Mouse (Mus musculus) neural tube, embryonic 12.5 days (tissue): ENCODE results near the gene Gpc3. TPM values are rescaled to one million over a fixed set of nuclear protein-coding genes. Genes with fewer than 3 reads are reported as not detected.

Source experiments
- ATAC-seq: fragments of 200-750 bp; cut with Nextera tagmentation; 2 replicates; pipeline ENCODE4 v1.8.0; 2017; ENCODE audit warnings: low read depth, mild to moderate bottlenecking, moderate TSS enrichment, moderate library complexity; ENCODE audit not compliant: low FRiP score
- H3K27ac ChIP-seq: fragments of 300-500 bp; sonication (generic); 2 replicates; pipeline ENCODE4 v1.5.1; 2016
- H3K27me3 ChIP-seq: fragments of 300-500 bp; sonication (generic); replicated peaks from 2 replicates; pipeline ENCODE4 v1.6.1; 2016; ENCODE audit warnings: mild to moderate bottlenecking
- H3K36me3 ChIP-seq: fragments of 300-500 bp; sonication (generic); 2 replicates; pipeline ENCODE4 v1.6.1; 2016; ENCODE audit warnings: mild to moderate bottlenecking
- H3K4me1 ChIP-seq: fragments of 300-500 bp; sonication (generic); 2 replicates; pipeline ENCODE4 v1.6.1; 2016
- H3K4me2 ChIP-seq: fragments of 300-500 bp; sonication (generic); replicated peaks from 2 replicates; pipeline ENCODE4 v1.6.1; 2016; ENCODE audit warnings: mild to moderate bottlenecking
- H3K4me3 ChIP-seq: fragments of 300-500 bp; sonication (generic); 2 replicates; pipeline ENCODE4 v1.5.1; 2016
- H3K9ac ChIP-seq: fragments of 300-500 bp; sonication (generic); 2 replicates; pipeline ENCODE4 v1.6.1; 2016; ENCODE audit warnings: mild to moderate bottlenecking
- H3K9me3 ChIP-seq: fragments of 300-500 bp; sonication (generic); 2 replicates; pipeline ENCODE4 v1.6.1; 2016; ENCODE audit warnings: mild to moderate bottlenecking
- WGBS: fragments of 180-500 bp; shearing (Covaris S2); methylation state at CpG from one replicate; pipeline ENCODE4 v1.1.7; 2016; 5-methylcytosine and 5-hydroxymethylcytosine counted together
- polyA plus RNA-seq: library from polyadenylated mRNA; unstranded; fragments of >200 nt; fragmentation: Nextera tagmentation; extraction: Ambion mirVana; gene quantifications from 2 replicates; pipeline ENCODE4 v1.2.1, GENCODE M21; 2016

Gene Gpc3
- polyA plus RNA-seq, 1 experiment from 2014 or later = 303 TPM

- WGBS = 45% methylated on average over 3 of the region's 3 CpGs
- no peak for ATAC-seq
- no peaks in the 10 kb centered on the region for H3K27me3 ChIP-seq
- no peak overlapping the region for H3K4me3 ChIP-seq
- no peak overlapping the region for H3K9ac ChIP-seq
- H3K4me2 ChIP-seq = no peak overlapping the region
- no peak overlapping the region for H3K27ac ChIP-seq
- H3K9me3 ChIP-seq = no peaks in the 10 kb centered on the region
- H3K36me3 ChIP-seq = no peaks in the 10 kb centered on the region
- no peaks in the 10 kb centered on the region; the same call in 1 of the 2 replicates for H3K4me1 ChIP-seq
Measured at GRCm38 (mm10) chrX:52617813-52618212, 4.1 kb upstream of the Gpc3 start.

GRCm38 (mm10) chrX:52616152-52616551, 2.4 kb upstream of the Gpc3 start:
- H3K9me3 ChIP-seq = no peaks in the 10 kb centered on the region
- no peaks in the 10 kb centered on the region for H3K36me3 ChIP-seq
- no peaks in the 10 kb centered on the region for H3K27me3 ChIP-seq
- H3K4me2 ChIP-seq = no peak overlapping the region
- H3K4me1 ChIP-seq = no peaks in the 10 kb centered on the region; the same call in 1 of the 2 replicates
- no peak overlapping the region for H3K27ac ChIP-seq
- H3K4me3 ChIP-seq = no peak overlapping the region
- ATAC-seq = no peak
- WGBS = 54% methylated on average over 5 of the region's 5 CpGs
- H3K9ac ChIP-seq = no peak overlapping the region

- Histone ChIP-seq H3K4me3 (peak overlapping the region; percentile 40), H3K9ac (peak overlapping the region; percentile 44; the same call in 1 of the 2 replicates), H3K9me3 (no peaks in the 10 kb centered on the region), H3K27me3 (no peaks in the 10 kb centered on the region), H3K36me3 (no peaks in the 10 kb centered on the region), H3K4me1 (no peaks in the 10 kb centered on the region; the same call in 1 of the 2 replicates), H3K27ac (no peak overlapping the region), H3K4me2 (peak overlapping the region; percentile 68)
- ATAC-seq = peak; percentile 90
- whole genome bisulfite sequencing = 15% methylated on average over 23 of the region's 23 CpGs
Measured at GRCm38 (mm10) chrX:52614031-52614381, 256 bp upstream of the Gpc3 start.

GRCm38 (mm10) chrX:52612806-52613205, 944 bp downstream of the Gpc3 start:
- Histone ChIP-seq H3K27ac (no peak overlapping the region), H3K4me1 (no peaks in the 10 kb centered on the region; the same call in 1 of the 2 replicates), H3K9me3 (no peaks in the 10 kb centered on the region), H3K4me2 (peak overlapping the region; percentile 68), H3K36me3 (no peaks in the 10 kb centered on the region), H3K27me3 (no peaks in the 10 kb centered on the region), H3K4me3 (peak overlapping the region; percentile 40), H3K9ac (peak overlapping the region; percentile 44)
- WGBS = 20% methylated on average over 12 of the region's 12 CpGs
- ATAC-seq = no peak; the same call in 1 of the 2 replicates

- Histone ChIP-seq H3K36me3 (no peaks in the 10 kb centered on the region), H3K4me1 (no peaks in the 10 kb centered on the region), H3K27ac (no peak overlapping the region), H3K4me3 (peak overlapping the region; percentile 40), H3K9me3 (no peaks in the 10 kb centered on the region), H3K4me2 (peak overlapping the region; percentile 68), H3K9ac (no peak overlapping the region), H3K27me3 (no peaks in the 10 kb centered on the region)
- ATAC-seq = peak; percentile 60
- WGBS = 19% methylated on average over 28 of the region's 28 CpGs
Measured at GRCm38 (mm10) chrX:52611987-52612670, 1.6 kb downstream of the Gpc3 start.

- 26% methylated on average over 3 of the region's 6 CpGs for WGBS
- ATAC-seq = no peak
- Histone ChIP-seq H3K4me2 (peak overlapping the region; percentile 68), H3K36me3 (no peaks in the 10 kb centered on the region), H3K27me3 (no peaks in the 10 kb centered on the region), H3K9me3 (no peaks in the 10 kb centered on the region), H3K4me3 (peak overlapping the region; percentile 40; the same call in 1 of the 2 replicates), H3K9ac (no peak overlapping the region), H3K4me1 (no peaks in the 10 kb centered on the region), H3K27ac (no peak overlapping the region)
Measured at GRCm38 (mm10) chrX:52611541-52611940, 2.2 kb downstream of the Gpc3 start.

GRCm38 (mm10) chrX:52603143-52603542, 10.6 kb downstream of the Gpc3 start:
- H3K4me3 ChIP-seq = no peak overlapping the region
- H3K36me3 ChIP-seq = no peaks in the 10 kb centered on the region
- no peak for ATAC-seq
- WGBS = 79% methylated on average over 4 of the region's 4 CpGs
- H3K4me1 ChIP-seq = no peaks in the 10 kb centered on the region
- H3K9me3 ChIP-seq = no peaks in the 10 kb centered on the region
- no peak overlapping the region for H3K4me2 ChIP-seq
- H3K9ac ChIP-seq = no peak overlapping the region
- no peaks in the 10 kb centered on the region for H3K27me3 ChIP-seq
- no peak overlapping the region for H3K27ac ChIP-seq

GRCm38 (mm10) chrX:52599246-52599645, 14.5 kb downstream of the Gpc3 start:
- Histone ChIP-seq H3K27me3 (no peaks in the 10 kb centered on the region), H3K9me3 (no peaks in the 10 kb centered on the region), H3K9ac (no peak overlapping the region), H3K27ac (no peak overlapping the region), H3K4me2 (no peak overlapping the region), H3K36me3 (no peaks in the 10 kb centered on the region), H3K4me1 (no peaks in the 10 kb centered on the region), H3K4me3 (no peak overlapping the region)
- no peak for ATAC-seq
- 36% methylated on average over 1 of the region's 1 CpGs for WGBS

GRCm38 (mm10) chrX:52587671-52588070, 26.1 kb downstream of the Gpc3 start:
- no peaks in the 10 kb centered on the region for H3K36me3 ChIP-seq
- no peaks in the 10 kb centered on the region for H3K4me1 ChIP-seq
- no peak overlapping the region for H3K27ac ChIP-seq
- no peak for ATAC-seq
- H3K4me3 ChIP-seq = no peak overlapping the region
- H3K27me3 ChIP-seq = no peaks in the 10 kb centered on the region
- no peak overlapping the region for H3K4me2 ChIP-seq
- H3K9ac ChIP-seq = no peak overlapping the region
- H3K9me3 ChIP-seq = no peaks in the 10 kb centered on the region

- H3K9ac ChIP-seq = no peak overlapping the region
- H3K27me3 ChIP-seq = no peaks in the 10 kb centered on the region
- no peak overlapping the region for H3K27ac ChIP-seq
- no peak overlapping the region for H3K4me2 ChIP-seq
- no peak overlapping the region for H3K4me3 ChIP-seq
- 80% methylated on average over 4 of the region's 4 CpGs for WGBS
- no peaks in the 10 kb centered on the region for H3K36me3 ChIP-seq
- H3K9me3 ChIP-seq = no peaks in the 10 kb centered on the region
- no peaks in the 10 kb centered on the region for H3K4me1 ChIP-seq
- ATAC-seq = no peak
Measured at GRCm38 (mm10) chrX:52559995-52560394, 53.8 kb downstream of the Gpc3 start.

- no peak for ATAC-seq
- Histone ChIP-seq H3K9ac (no peak overlapping the region), H3K27me3 (no peaks in the 10 kb centered on the region), H3K36me3 (no peaks in the 10 kb centered on the region), H3K4me3 (no peak overlapping the region), H3K4me2 (no peak overlapping the region), H3K27ac (no peak overlapping the region), H3K4me1 (no peaks in the 10 kb centered on the region), H3K9me3 (no peaks in the 10 kb centered on the region)
- WGBS = 57% methylated on average over 5 of the region's 5 CpGs
Measured at GRCm38 (mm10) chrX:52558526-52558925, 55.2 kb downstream of the Gpc3 start.

GRCm38 (mm10) chrX:52557489-52557888, 56.3 kb downstream of the Gpc3 start:
- no peak overlapping the region for H3K27ac ChIP-seq
- no peaks in the 10 kb centered on the region for H3K36me3 ChIP-seq
- no peak overlapping the region for H3K4me2 ChIP-seq
- no peak overlapping the region for H3K9ac ChIP-seq
- no peaks in the 10 kb centered on the region for H3K9me3 ChIP-seq
- no peaks in the 10 kb centered on the region for H3K27me3 ChIP-seq
- no peak overlapping the region for H3K4me3 ChIP-seq
- ATAC-seq = no peak
- WGBS = 86% methylated on average over 6 of the region's 6 CpGs
- no peaks in the 10 kb centered on the region for H3K4me1 ChIP-seq

- no peaks in the 10 kb centered on the region for H3K9me3 ChIP-seq
- 48% methylated on average over 1 of the region's 1 CpGs for WGBS
- H3K4me2 ChIP-seq = no peak overlapping the region
- no peaks in the 10 kb centered on the region for H3K27me3 ChIP-seq
- H3K36me3 ChIP-seq = no peaks in the 10 kb centered on the region
- no peaks in the 10 kb centered on the region for H3K4me1 ChIP-seq
- ATAC-seq = no peak
- H3K27ac ChIP-seq = no peak overlapping the region
- no peak overlapping the region for H3K9ac ChIP-seq
- H3K4me3 ChIP-seq = no peak overlapping the region
Measured at GRCm38 (mm10) chrX:52551296-52551695, 62.5 kb downstream of the Gpc3 start.
